Mouse (Mus musculus) liver, embryonic 11.5 days (tissue): ENCODE data around the gene Ccm2. TPM values are rescaled to one million over a fixed set of nuclear protein-coding genes. Genes with fewer than 3 reads are reported as not detected.
A peak's percentile ranks its signal among the peaks of the same experiment; 100 is the strongest.

ENCODE experiments used
- ATAC-seq: fragments of 200-750 bp; cut with Nextera tagmentation; replicated peaks from 2 replicates; pipeline ENCODE4 v1.8.0; 2017; ENCODE audit warnings: moderate number of reproducible peaks, mild to moderate bottlenecking, moderate TSS enrichment, moderate library complexity; ENCODE audit not compliant: low FRiP score
- DNase-seq: peaks from one replicate; pipeline ENCODE4 v3.0.0-alpha.2; 2017; ENCODE audit warnings: low spot score
- H3K27ac ChIP-seq: fragments of 300-500 bp; sonication (generic); 2 replicates; pipeline ENCODE4 v1.5.1; 2014; ENCODE audit warnings: mild to moderate bottlenecking, low read depth, low read length, control low read depth
- H3K27me3 ChIP-seq: fragments of 300-500 bp; sonication (generic); replicated peaks from 2 replicates; pipeline ENCODE4 v1.6.1; 2014; ENCODE audit warnings: low read length, mixed read lengths; ENCODE audit not compliant: control insufficient read depth, insufficient read depth
- H3K36me3 ChIP-seq: fragments of 300-500 bp; sonication (generic); 2 replicates; pipeline ENCODE4 v1.6.1; 2014; ENCODE audit warnings: mild to moderate bottlenecking, low read length, moderate library complexity, mixed read lengths; ENCODE audit not compliant: control insufficient read depth, insufficient read depth
- H3K4me1 ChIP-seq: fragments of 300-500 bp; sonication (generic); replicated peaks from 2 replicates; pipeline ENCODE4 v1.6.1; 2014; ENCODE audit warnings: low read length, mixed read lengths; ENCODE audit not compliant: control insufficient read depth, insufficient read depth
- H3K4me2 ChIP-seq: fragments of 300-500 bp; sonication (generic); 2 replicates; pipeline ENCODE4 v1.6.1; 2014; ENCODE audit warnings: mild to moderate bottlenecking, control low read depth, moderate library complexity
- H3K4me3 ChIP-seq: fragments of 300-500 bp; sonication (generic); 2 replicates; pipeline ENCODE4 v1.5.1; 2014; ENCODE audit warnings: low read depth, low read length, control low read depth
- H3K9ac ChIP-seq: fragments of 300-500 bp; sonication (generic); 2 replicates; pipeline ENCODE4 v1.6.1; 2014; ENCODE audit warnings: low read depth, low read length, control low read depth
- H3K9me3 ChIP-seq: fragments of 300-500 bp; sonication (generic); 2 replicates; pipeline ENCODE4 v1.6.1; 2016; ENCODE audit warnings: low read length, inconsistent platforms, mixed read lengths; ENCODE audit not compliant: control insufficient read depth
- WGBS: fragments of 180-500 bp; shearing (Covaris S2); extraction: QIAGEN DNeasy Blood & Tissue Kit; methylation state at CpG from one replicate; pipeline ENCODE4 v1.1.7; 2014; 5-methylcytosine and 5-hydroxymethylcytosine counted together
- polyA plus RNA-seq: library from polyadenylated mRNA; unstranded; fragments of >200 nt; fragmentation: Nextera tagmentation; extraction: Ambion mirVana; gene quantifications from 2 replicates; pipeline ENCODE4 v1.2.1, GENCODE M21; 2014

Ccm2 gene
- polyA plus RNA-seq, 1 experiment from 2014 or later = 82.1 TPM

- DNase-seq = no peak
- H3K4me2 ChIP-seq = peak overlapping the region; percentile 93
- H3K4me1 ChIP-seq = peaks cover 14% of the 10 kb centered on the region
- H3K27ac ChIP-seq = peak overlapping the region; percentile 99
- WGBS = 34% methylated on average over 6 of the region's 6 CpGs
- ATAC-seq = no peak
- peaks cover 4% of the 10 kb centered on the region for H3K36me3 ChIP-seq
- peak overlapping the region; percentile 81 for H3K4me3 ChIP-seq
- H3K9me3 ChIP-seq = no peaks in the 10 kb centered on the region
- peak overlapping the region; percentile 87 for H3K9ac ChIP-seq
- no peaks in the 10 kb centered on the region for H3K27me3 ChIP-seq
Measured at GRCm38 (mm10) chr11:6547696-6548325, 1.1 kb downstream of the Ccm2 start.

GRCm38 (mm10) chr11:6549770-6550169 is 3.1 kb downstream of the Ccm2 start:
- ATAC-seq = no peak
- Histone ChIP-seq H3K36me3 (peaks cover 8% of the 10 kb centered on the region), H3K4me1 (peaks cover 17% of the 10 kb centered on the region), H3K27me3 (no peaks in the 10 kb centered on the region), H3K4me3 (no peak overlapping the region), H3K9ac (no peak overlapping the region), H3K27ac (no peak overlapping the region), H3K4me2 (no peak overlapping the region), H3K9me3 (no peaks in the 10 kb centered on the region)
- WGBS = 83% methylated on average over 2 of the region's 2 CpGs
- no peak for DNase-seq

GRCm38 (mm10) chr11:6550201-6550600 is 3.5 kb downstream of the Ccm2 start:
- H3K4me3 ChIP-seq = no peak overlapping the region
- H3K36me3 ChIP-seq = peaks cover 8% of the 10 kb centered on the region
- H3K4me2 ChIP-seq = no peak overlapping the region
- no peak overlapping the region for H3K9ac ChIP-seq
- H3K4me1 ChIP-seq = peaks cover 17% of the 10 kb centered on the region
- no peaks in the 10 kb centered on the region for H3K9me3 ChIP-seq
- H3K27me3 ChIP-seq = no peaks in the 10 kb centered on the region
- no peak for ATAC-seq
- DNase-seq = no peak
- no peak overlapping the region for H3K27ac ChIP-seq
- WGBS = 89% methylated on average over 3 of the region's 3 CpGs

- H3K27ac ChIP-seq = no peak overlapping the region
- DNase-seq (no peak), ATAC-seq (no peak)
- H3K36me3 ChIP-seq = peaks cover 9% of the 10 kb centered on the region
- no peak overlapping the region for H3K4me2 ChIP-seq
- 68% methylated on average over 3 of the region's 3 CpGs for WGBS
- no peak overlapping the region for H3K9ac ChIP-seq
- no peak overlapping the region for H3K4me3 ChIP-seq
- H3K27me3 ChIP-seq = no peaks in the 10 kb centered on the region
- peaks cover 2% of the 10 kb centered on the region; the same call in 1 of the 2 replicates for H3K4me1 ChIP-seq
- H3K9me3 ChIP-seq = no peaks in the 10 kb centered on the region
Measured at GRCm38 (mm10) chr11:6558234-6558633, 11.5 kb downstream of the Ccm2 start.

DNA sequence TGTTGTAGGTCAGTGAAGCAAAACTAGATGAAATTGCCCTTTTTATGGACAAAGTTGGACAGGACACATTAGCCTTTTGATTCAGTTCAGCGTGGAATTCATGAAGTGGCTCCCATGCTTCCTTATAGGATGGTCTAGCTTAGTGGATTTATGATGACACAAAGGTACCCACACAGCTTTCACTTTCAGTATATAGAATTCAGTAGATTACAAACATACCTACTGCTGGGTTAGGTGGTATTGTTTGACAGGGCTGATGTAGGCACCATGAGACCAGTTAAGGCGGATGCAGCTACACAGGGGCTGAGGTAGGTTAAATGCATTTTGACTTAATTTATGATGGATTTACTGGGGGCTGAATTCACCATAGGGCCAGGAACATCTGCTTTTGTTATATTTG is 13.3 kb downstream of the Ccm2 start:
- no peaks in the 10 kb centered on the region for H3K27me3 ChIP-seq
- H3K27ac ChIP-seq = no peak overlapping the region
- H3K4me2 ChIP-seq = no peak overlapping the region
- DNase-seq (no peak), ATAC-seq (no peak)
- no peak overlapping the region for H3K9ac ChIP-seq
- 85% methylated on average over 2 of the region's 2 CpGs for WGBS
- H3K4me3 ChIP-seq = no peak overlapping the region
- no peaks in the 10 kb centered on the region; the same call in 1 of the 2 replicates for H3K4me1 ChIP-seq
- H3K9me3 ChIP-seq = no peaks in the 10 kb centered on the region
- peaks cover 5% of the 10 kb centered on the region for H3K36me3 ChIP-seq

DNA sequence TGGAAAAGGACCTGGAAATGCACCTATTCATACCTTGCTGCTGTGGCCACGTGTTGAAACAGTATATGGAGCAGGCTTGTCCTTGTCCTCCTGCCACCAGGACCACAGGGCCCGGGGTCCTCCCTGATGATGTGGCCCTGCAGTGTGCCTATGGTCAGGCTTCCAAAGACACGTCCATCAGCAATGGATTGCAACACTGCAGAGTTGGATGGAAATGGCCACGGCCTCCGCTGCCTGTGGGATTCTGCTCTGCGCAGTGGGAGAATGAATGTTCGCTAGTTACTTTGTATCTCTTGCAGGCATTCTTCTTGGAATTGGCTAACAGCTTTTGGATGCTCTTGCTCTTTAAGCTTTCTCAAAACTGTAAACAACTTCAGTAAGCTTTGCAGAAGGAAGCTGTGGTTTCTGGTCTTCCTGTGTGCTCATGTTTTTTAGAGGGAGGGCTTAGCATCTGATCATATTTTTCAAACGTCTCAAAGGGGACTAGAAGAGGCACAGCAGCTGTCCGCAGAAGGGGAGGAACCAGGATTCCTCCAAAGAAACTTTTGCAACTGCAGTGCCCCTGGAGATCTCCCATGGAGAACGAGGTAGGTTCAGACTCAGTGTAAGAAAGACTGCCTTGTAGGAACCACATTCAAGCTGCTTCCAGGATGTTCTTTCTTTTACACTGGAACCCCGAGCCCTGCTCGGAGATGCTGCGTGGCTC is 14.1 kb downstream of the Ccm2 start:
- no peak overlapping the region for H3K4me3 ChIP-seq
- H3K9me3 ChIP-seq = no peaks in the 10 kb centered on the region
- DNase-seq = no peak
- no peak for ATAC-seq
- no peaks in the 10 kb centered on the region; the same call in 1 of the 2 replicates for H3K4me1 ChIP-seq
- H3K27ac ChIP-seq = no peak overlapping the region; the same call in 1 of the 2 replicates
- peak overlapping the region; percentile 30; the same call in 1 of the 2 replicates for H3K4me2 ChIP-seq
- no peaks in the 10 kb centered on the region for H3K27me3 ChIP-seq
- no peak overlapping the region for H3K9ac ChIP-seq
- WGBS = 49% methylated on average over 13 of the region's 13 CpGs
- H3K36me3 ChIP-seq = peaks cover 8% of the 10 kb centered on the region

GRCm38 (mm10) chr11:6561474-6561873 is 14.8 kb downstream of the Ccm2 start:
- peaks cover 11% of the 10 kb centered on the region for H3K36me3 ChIP-seq

GRCm38 (mm10) chr11:6562359-6562758 is 15.7 kb downstream of the Ccm2 start:
- Histone ChIP-seq H3K4me1 (peaks cover 14% of the 10 kb centered on the region), H3K9me3 (no peaks in the 10 kb centered on the region), H3K27ac (no peak overlapping the region), H3K4me3 (no peak overlapping the region), H3K4me2 (peak overlapping the region; percentile 30), H3K27me3 (no peaks in the 10 kb centered on the region), H3K9ac (no peak overlapping the region), H3K36me3 (peaks cover 6% of the 10 kb centered on the region; the same call in 1 of the 2 replicates)
- no peak for DNase-seq
- no peak for ATAC-seq
- WGBS = 62% methylated on average over 6 of the region's 6 CpGs

More at GRCm38 (mm10) chr11:6561474-6561873, 14.8 kb downstream of the Ccm2 start:
- Histone ChIP-seq H3K27me3 (no peaks in the 10 kb centered on the region), H3K9me3 (no peaks in the 10 kb centered on the region), H3K4me2 (peak overlapping the region; percentile 30), H3K9ac (no peak overlapping the region), H3K27ac (no peak overlapping the region; the same call in 1 of the 2 replicates), H3K4me1 (peaks cover 6% of the 10 kb centered on the region), H3K4me3 (no peak overlapping the region)
- WGBS = 83% methylated on average over 4 of the region's 4 CpGs
- no peak for ATAC-seq
- no peak for DNase-seq
